Comparison of ENCODE assay signal across 10 mouse cellular contexts in genomic region chr17:47762518-47763340, GRCm38 (mm10). TPM values are rescaled to one million over a fixed set of nuclear protein-coding genes. Genes with fewer than 3 reads are reported as not detected.
A peak's percentile ranks its signal among the peaks of the same experiment; 100 is the strongest.
DNase-seq lines count a peak whose midpoint lies in the region; ATAC-seq and TF ChIP-seq lines count a peak whose summit lies in the region.
"Had no signal": no experiment of that assay in that cellular context is flagged by ENCODE, and none has a peak within 500 bp of the region (broad histone marks: within the 10 kb centered on the region; RNA-seq: fewer than 3 reads in every experiment).

No protein-coding gene starts in this region.

- H3K27me3 ChIP-seq in forebrain, postnatal 0 days (ENCODE audit: insufficient read depth, low read length), result no peaks in the 10 kb centered on the region

- DNase-seq in urinary bladder, postnatal 14 days (ENCODE audit: low spot score), result peak; percentile 76
- DNase-seq in urinary bladder, adult 2 months (ENCODE audit: low spot score), result no peak
- peak; percentile 80 for DNase-seq in forebrain, postnatal 0 days
- DNase-seq in heart, postnatal 25 days (ENCODE audit: low spot score), result peak; percentile 77
- peak; percentile 75 to 86 for DNase-seq in layer of hippocampus, adult 2 months (ENCODE audit: low spot score in 2 of 2)
- peak; percentile 61 for DNase-seq in lung, adult 2 months
- DNase-seq in right cerebral cortex, postnatal 10 days (ENCODE audit: low spot score in 2 of 2), result peak; percentile 90 to 91

- no peaks in the 10 kb centered on the region for H3K36me3 ChIP-seq in forebrain, postnatal 0 days (ENCODE audit: insufficient read depth)

- TF ChIP-seq POLR2A in lung, adult 2 months (IDR thresholded peaks at IDR 0.05; ENCODE audit: borderline replicate concordance, extremely low read depth, low read depth, low read length), result no peak

- TF ChIP-seq CTCF in forebrain, postnatal 0 days (IDR thresholded peaks at IDR 0.05; ENCODE audit: low read depth), result no peak
- no peak for TF ChIP-seq CTCF in layer of hippocampus, adult 2 months (conservative IDR thresholded peaks at IDR 0.05)
- no peak for TF ChIP-seq CTCF in lung, adult 2 months (IDR thresholded peaks at IDR 0.05; ENCODE audit: insufficient read depth, low read length)

- no peak overlapping the region for H3K4me3 ChIP-seq in forebrain, postnatal 0 days (ENCODE audit: low read depth, low read length)
- H3K4me3 ChIP-seq in layer of hippocampus, adult 2 months, result no peak overlapping the region
- H3K4me3 ChIP-seq in lung, adult 2 months (replicated peaks; ENCODE audit: extremely low read depth, low read depth, low read length), result no peak overlapping the region

- 0 out of 2 replicates have a peak overlapping the region, but pooled peaks have one; percentile 40 for H3K27ac ChIP-seq in forebrain, postnatal 0 days (ENCODE audit: low read depth, low read length)
- peak overlapping the region; percentile 93 for H3K27ac ChIP-seq in layer of hippocampus, adult 2 months
- H3K27ac ChIP-seq: macrophage had no signal

- intact Hi-C loops in heart, postnatal 25 days (cut with DNase I), result no loop called here

- no peaks in the 10 kb centered on the region for H3K9me3 ChIP-seq in forebrain, postnatal 0 days (ENCODE audit: low read length)
- H3K9me3 ChIP-seq: G1E had no signal

- H3K9ac ChIP-seq in forebrain, postnatal 0 days, result no peak overlapping the region

- H3K4me1 ChIP-seq in forebrain, postnatal 0 days (ENCODE audit: insufficient read depth), result no peaks in the 10 kb centered on the region
- H3K4me1 ChIP-seq in lung, adult 2 months (ENCODE audit: control insufficient read depth, insufficient read depth, low read length), result peaks cover 19% of the 10 kb centered on the region

- 56% methylated on average over 13 of the region's 13 CpGs for WGBS in forebrain, postnatal 0 days
- 51% methylated on average over 13 of the region's 13 CpGs for WGBS in lung, adult 2 months

- ATAC-seq in forebrain, postnatal 0 days, result peak; percentile 97
- no peak for ATAC-seq in CD4-positive, CD25-positive, alpha-beta regulatory T cell, adult 4 months

- no peak overlapping the region for H3K4me2 ChIP-seq in forebrain, postnatal 0 days (ENCODE audit: low read depth)

RNA-seq across cellular contexts. Expression of gene Tfeb, which starts 25.9 kb away (rescaled TPM):
- 14.5 and 20.3 TPM in 2 replicates for polyA plus RNA-seq in urinary bladder, adult 2 months (2012; rRNA removed)
- total RNA-seq in forebrain, postnatal 0 days (2014; rRNA removed), result 4.1 and 5.5 TPM in 2 replicates
- polyA plus RNA-seq in forebrain, postnatal 0 days (2015; fragmentation: Nextera tagmentation; extraction: Ambion mirVana), result 3.3 and 4.6 TPM in 2 replicates
- 10 to 100 TPM; 40.8 to 45.7 TPM for total RNA-seq in heart, postnatal 25 days (2021)
- 10 to 100 TPM; 12.0 to 13.1 TPM for total RNA-seq in layer of hippocampus, adult 2 months (2021)
- polyA plus RNA-seq in lung, adult 2 months (2012; rRNA removed), result 43.4 and 51.1 TPM in 2 replicates
- 1 to 10 TPM; 5.2 to 5.7 TPM for polyA plus RNA-seq in CD4-positive, CD25-positive, alpha-beta regulatory T cell, adult 4 months (2017; shearing (Covaris generic))

RNA-seq across cellular contexts. Expression of gene Pgc, which starts 36.1 kb away (rescaled TPM):
- polyA plus RNA-seq in urinary bladder, adult 2 months (2012; rRNA removed), result 0.09 TPM in 1 of 2 replicates, not detected in the other
- not detected in 2 replicates for total RNA-seq in forebrain, postnatal 0 days (2014; rRNA removed)
- polyA plus RNA-seq in forebrain, postnatal 0 days (2015; fragmentation: Nextera tagmentation; extraction: Ambion mirVana), result not detected in 2 replicates
- not detected for total RNA-seq in heart, postnatal 25 days (2021)
- total RNA-seq in layer of hippocampus, adult 2 months (2021), result not detected
- 1.9 and 2.0 TPM in 2 replicates for polyA plus RNA-seq in lung, adult 2 months (2012; rRNA removed)
- not detected for polyA plus RNA-seq in CD4-positive, CD25-positive, alpha-beta regulatory T cell, adult 4 months (2017; shearing (Covaris generic))
- total RNA-seq: G1E had no signal
- polyA plus RNA-seq: G1E, macrophage had no signal
